ENCODE assay signal across 8 mouse cellular contexts in genomic region chr8:69395050-69395789, GRCm38 (mm10). TPM values are rescaled to one million over a fixed set of nuclear protein-coding genes. Genes with fewer than 3 reads are reported as not detected.
DNase-seq lines count a peak whose midpoint lies in the region; ATAC-seq and TF ChIP-seq lines count a peak whose summit lies in the region.

No protein-coding gene starts in this region.

- peak overlapping the region; percentile 52; the same call in 1 of the 2 replicates for H3K27ac ChIP-seq in bone marrow, adult 2 months (ENCODE audit: control insufficient read depth, insufficient read depth, low read depth, low read length, poor library complexity)
- H3K27ac ChIP-seq in embryonic facial prominence, embryonic 14.5 days (replicated peaks; ENCODE audit: low read depth, low read length), result peak overlapping the region; percentile 94
- peak overlapping the region; percentile 96 for H3K27ac ChIP-seq in limb, embryonic 13.5 days
- H3K27ac ChIP-seq in midbrain, embryonic 15.5 days, result peak overlapping the region; percentile 97

- no peak for TF ChIP-seq CTCF in bone marrow, adult 2 months (IDR thresholded peaks at IDR 0.05; ENCODE audit: control insufficient read depth, insufficient read depth, low read length)

- DNase-seq in 3T3-L1 (ENCODE audit: low read depth, low spot score), result peak; percentile 98
- peak; percentile 98 for DNase-seq in embryonic facial prominence, embryonic 14.5 days (ENCODE audit: low spot score)
- peak; percentile 89 to 92 for DNase-seq in heart, adult 9 months (ENCODE audit: low spot score in 2 of 2)
- peak; percentile 96 for DNase-seq in kidney, adult 9 months
- DNase-seq in spleen, adult 18-20 months, result peak; percentile 73 to 79

- H3K4me1 ChIP-seq in bone marrow, adult 2 months (ENCODE audit: control insufficient read depth, insufficient read depth, low read length), result no peaks in the 10 kb centered on the region
- H3K4me1 ChIP-seq in embryonic facial prominence, embryonic 14.5 days (ENCODE audit: control insufficient read depth, insufficient read depth, low read length), result no peaks in the 10 kb centered on the region
- H3K4me1 ChIP-seq in limb, embryonic 13.5 days, result peaks cover 20% of the 10 kb centered on the region
- H3K4me1 ChIP-seq in midbrain, embryonic 15.5 days, result peaks cover 17% of the 10 kb centered on the region

- peaks cover 34% of the 10 kb centered on the region for H3K9me3 ChIP-seq in embryonic facial prominence, embryonic 14.5 days (ENCODE audit: control insufficient read depth, low read length)
- H3K9me3 ChIP-seq in limb, embryonic 13.5 days, result peaks cover 30% of the 10 kb centered on the region
- H3K9me3 ChIP-seq in midbrain, embryonic 15.5 days, result peaks cover 6% of the 10 kb centered on the region

- peaks cover 32% of the 10 kb centered on the region; the same call in 1 of the 2 replicates for H3K36me3 ChIP-seq in embryonic facial prominence, embryonic 14.5 days (ENCODE audit: control insufficient read depth, insufficient read depth, low read length)
- H3K36me3 ChIP-seq in limb, embryonic 13.5 days, result peaks cover 39% of the 10 kb centered on the region
- 0 out of 2 replicates have a peak, but pooled peaks cover 3% of the 10 kb centered on the region for H3K36me3 ChIP-seq in midbrain, embryonic 15.5 days (replicated peaks)

- peak overlapping the region; percentile 66 for H3K4me2 ChIP-seq in embryonic facial prominence, embryonic 14.5 days (ENCODE audit: low read depth, low read length)
- H3K4me2 ChIP-seq in limb, embryonic 13.5 days (replicated peaks), result peak overlapping the region; percentile 65
- H3K4me2 ChIP-seq in midbrain, embryonic 15.5 days, result peak overlapping the region; percentile 63

- H3K4me3 ChIP-seq in bone marrow, adult 2 months (replicated peaks; ENCODE audit: control insufficient read depth, low read depth, low read length), result peak overlapping the region; percentile 92
- H3K4me3 ChIP-seq in embryonic facial prominence, embryonic 14.5 days (ENCODE audit: low read depth, low read length), result peak overlapping the region; percentile 73
- peak overlapping the region; percentile 67 for H3K4me3 ChIP-seq in limb, embryonic 13.5 days
- peak overlapping the region; percentile 90 for H3K4me3 ChIP-seq in midbrain, embryonic 15.5 days

- WGBS in bone marrow, adult 2 months, result under 1% methylated on average over 26 of the region's 26 CpGs
- 2% methylated on average over 26 of the region's 26 CpGs for WGBS in embryonic facial prominence, embryonic 14.5 days
- WGBS in limb, embryonic 13.5 days, result 1% methylated on average over 26 of the region's 26 CpGs
- 1% methylated on average over 26 of the region's 26 CpGs for WGBS in midbrain, embryonic 15.5 days

- no peaks in the 10 kb centered on the region for H3K27me3 ChIP-seq in embryonic facial prominence, embryonic 14.5 days (replicated peaks; ENCODE audit: control insufficient read depth, insufficient read depth, low read length)
- H3K27me3 ChIP-seq in limb, embryonic 13.5 days, result no peaks in the 10 kb centered on the region
- no peaks in the 10 kb centered on the region for H3K27me3 ChIP-seq in midbrain, embryonic 15.5 days (replicated peaks)

- ATAC-seq in embryonic facial prominence, embryonic 14.5 days (ENCODE audit: low read depth), result peak; percentile 98
- peak; percentile 99 for ATAC-seq in limb, embryonic 13.5 days (ENCODE audit: low FRiP score, low read depth)
- peak; percentile 99 for ATAC-seq in midbrain, embryonic 15.5 days (replicated peaks)

- TF ChIP-seq POLR2A in bone marrow, adult 2 months (IDR thresholded peaks at IDR 0.05; ENCODE audit: borderline replicate concordance, control insufficient read depth, low read depth, low read length), result no peak

- H3K9ac ChIP-seq in embryonic facial prominence, embryonic 14.5 days (ENCODE audit: low read depth, low read length), result peak overlapping the region; percentile 85
- peak overlapping the region; percentile 91 for H3K9ac ChIP-seq in limb, embryonic 13.5 days
- peak overlapping the region; percentile 93 for H3K9ac ChIP-seq in midbrain, embryonic 15.5 days

RNA-seq across cellular contexts. Expression of gene Gm9495, which starts 58.1 kb away (rescaled TPM):
- not detected in 2 replicates for polyA plus RNA-seq in bone marrow, adult 2 months (2011; ENCODE audit: insufficient read depth, insufficient read length, low replicate concordance, missing spikeins)
- polyA plus RNA-seq in embryonic facial prominence, embryonic 14.5 days (2014; fragmentation: Nextera tagmentation; extraction: Ambion mirVana), result not detected in 2 replicates
- not detected in 2 replicates for polyA plus RNA-seq in limb, embryonic 13.5 days (2015; fragmentation: Nextera tagmentation; extraction: Ambion mirVana)
- polyA plus RNA-seq in midbrain, embryonic 15.5 days (2015; fragmentation: Nextera tagmentation; extraction: Ambion mirVana), result not detected in 2 replicates

Comparison
In these comparisons a context has a peak if more than half of its experiments do, and no peak if none do; other contexts are left out.
1. Peak in every context shown above with its lines: DNase-seq, ATAC-seq, H3K4me3 ChIP-seq and H3K27ac ChIP-seq.